Mouse (Mus musculus) heart, postnatal 0 days (tissue): ENCODE data around the gene Cyp2c54. TPM values are rescaled to one million over a fixed set of nuclear protein-coding genes. Genes with fewer than 3 reads are reported as not detected.
"Not testable (repeated sequence)": the region's sequence is repeated elsewhere in the genome, so short reads cannot be mapped to it uniquely, and the experiment has no call there.

ENCODE experiments used
- ATAC-seq: fragments of 200-750 bp; cut with Nextera tagmentation; 2 replicates; pipeline ENCODE4 v1.8.0; 2017; ENCODE audit warnings: low read depth, moderate number of reproducible peaks, moderate library complexity; ENCODE audit not compliant: insufficient read depth
- DNase-seq: peaks from one replicate; pipeline ENCODE4 v3.0.0-alpha.2; 2016; ENCODE audit warnings: low spot score
- H3K27ac ChIP-seq: fragments of 300-500 bp; sonication (generic); 2 replicates; pipeline ENCODE4 v1.5.1; 2014; ENCODE audit warnings: low read depth, mild to moderate bottlenecking
- H3K27me3 ChIP-seq: fragments of 300-500 bp; sonication (generic); 2 replicates; pipeline ENCODE4 v1.6.1; 2014; ENCODE audit warnings: low read length, mixed read lengths; ENCODE audit not compliant: control insufficient read depth, insufficient read depth
- H3K36me3 ChIP-seq: fragments of 300-500 bp; sonication (generic); replicated peaks from 2 replicates; pipeline ENCODE4 v1.6.1; 2014; ENCODE audit warnings: low read length, mixed read lengths; ENCODE audit not compliant: control insufficient read depth, insufficient read depth
- H3K4me1 ChIP-seq: fragments of 300-500 bp; sonication (generic); 2 replicates; pipeline ENCODE4 v1.6.1; 2014; ENCODE audit warnings: antibody characterized with exemption; ENCODE audit not compliant: control insufficient read depth, insufficient read depth
- H3K4me2 ChIP-seq: fragments of 300-500 bp; sonication (generic); 2 replicates; pipeline ENCODE4 v1.6.1; 2014; ENCODE audit warnings: low read depth, mild to moderate bottlenecking, low read length, moderate library complexity
- H3K4me3 ChIP-seq: fragments of 300-500 bp; sonication (generic); 2 replicates; pipeline ENCODE4 v1.5.1; 2014; ENCODE audit warnings: low read depth, low read length
- H3K9ac ChIP-seq: fragments of 300-500 bp; sonication (generic); replicated peaks from 2 replicates; pipeline ENCODE4 v1.6.1; 2014; ENCODE audit warnings: low read depth, low read length, mixed read lengths
- H3K9me3 ChIP-seq: fragments of 300-500 bp; sonication (generic); replicated peaks from 2 replicates; pipeline ENCODE4 v1.6.1; 2016; ENCODE audit warnings: low read length; ENCODE audit not compliant: control insufficient read depth
- CTCF ChIP-seq: IDR thresholded peaks from 2 replicates; pipeline ENCODE4 v1.5.1; 2016; ENCODE audit warnings: antibody characterized with exemption, control low read depth, low read depth
- EP300 ChIP-seq: IDR thresholded peaks from 2 replicates; pipeline ENCODE4 v1.6.1; 2016; ENCODE audit warnings: antibody characterized with exemption, low read depth
- WGBS: fragments of 180-500 bp; shearing (Covaris S2); extraction: QIAGEN DNeasy Blood & Tissue Kit; methylation state at CpG from one replicate; pipeline ENCODE4 v1.1.7; 2014; 5-methylcytosine and 5-hydroxymethylcytosine counted together
- polyA plus RNA-seq: library from polyadenylated mRNA; unstranded; fragments of >200 nt; fragmentation: Nextera tagmentation; extraction: Ambion mirVana; gene quantifications from 2 replicates; pipeline ENCODE4 v1.2.1, GENCODE M21; 2015
- total RNA-seq: library from RNA; depleted of rRNA; stranded (reverse); fragments of >200 nt; gene quantifications from 2 replicates; pipeline ENCODE4 v1.2.3, GENCODE M21; 2014; ENCODE audit warnings: low replicate concordance; rRNA removed

Cyp2c54 gene
- total RNA-seq (not detected in 2 replicates), polyA plus RNA-seq (not detected in 2 replicates)

DNA sequence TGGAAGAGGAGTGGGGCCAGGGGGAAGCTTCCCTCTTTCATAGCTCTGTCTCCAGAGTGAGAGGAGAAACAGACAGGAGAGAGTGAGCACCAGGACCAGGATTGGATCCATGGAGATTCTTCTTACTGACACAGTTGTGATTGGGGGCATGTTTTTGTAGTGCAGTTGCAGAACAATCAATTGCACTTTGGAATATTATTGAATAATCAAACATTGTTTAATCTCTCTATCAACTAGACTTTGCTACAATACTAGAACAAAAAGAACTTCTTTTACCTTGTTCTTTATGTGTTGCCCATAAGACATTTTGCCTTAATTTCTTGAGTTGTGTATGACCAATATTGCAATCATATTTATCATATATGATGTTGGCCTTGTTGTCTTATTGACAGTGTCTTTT is at the start of gene Cyp2c54:
Cyp2c54 (minus strand) TSS at position 127 of the 400 bp plus-strand sequence.
- no peak within 1 kb of the TSS for H3K9ac ChIP-seq
- TF ChIP-seq EP300 (no peak), CTCF (no peak)
- H3K36me3 ChIP-seq: no peaks in the 10 kb centered on the region
- H3K9me3 ChIP-seq: no peaks in the 10 kb centered on the region
- H3K4me1 ChIP-seq: no peaks in the 10 kb centered on the region
- no peak within 1 kb of the TSS for H3K4me2 ChIP-seq
- H3K4me3 ChIP-seq: no peak within 1 kb of the TSS
- ATAC-seq (no peak), DNase-seq (no peak)
- H3K27me3 ChIP-seq: no peaks in the 10 kb centered on the region
- no peak within 1 kb of the TSS for H3K27ac ChIP-seq

DNA sequence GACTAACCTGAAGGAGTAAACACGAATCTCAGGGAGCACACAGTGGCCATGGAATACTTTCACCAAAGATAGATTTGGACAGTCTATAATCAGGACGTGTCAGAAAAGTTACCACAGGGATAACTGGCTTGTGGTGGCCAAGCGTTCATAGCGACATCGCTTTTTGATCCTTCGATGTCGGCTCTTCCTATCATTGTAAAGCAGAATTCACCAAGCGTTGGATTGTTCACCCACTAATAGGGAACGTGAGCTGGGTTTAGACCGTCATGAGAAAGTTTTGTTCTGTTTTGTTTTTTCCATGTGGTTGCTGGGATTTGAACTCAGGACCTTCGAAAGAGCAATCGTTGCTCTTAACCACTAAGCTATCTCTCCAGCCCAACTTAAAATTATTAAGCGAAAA is 46.0 kb upstream of the Cyp2c54 start:
- not testable (repeated sequence) for H3K4me2 ChIP-seq, H3K9ac ChIP-seq, H3K4me3 ChIP-seq, H3K36me3 ChIP-seq, DNase-seq, H3K4me1 ChIP-seq, ATAC-seq, H3K9me3 ChIP-seq, H3K27me3 ChIP-seq, H3K27ac ChIP-seq
- 77% methylated on average over 13 of the region's 13 CpGs for WGBS

DNA sequence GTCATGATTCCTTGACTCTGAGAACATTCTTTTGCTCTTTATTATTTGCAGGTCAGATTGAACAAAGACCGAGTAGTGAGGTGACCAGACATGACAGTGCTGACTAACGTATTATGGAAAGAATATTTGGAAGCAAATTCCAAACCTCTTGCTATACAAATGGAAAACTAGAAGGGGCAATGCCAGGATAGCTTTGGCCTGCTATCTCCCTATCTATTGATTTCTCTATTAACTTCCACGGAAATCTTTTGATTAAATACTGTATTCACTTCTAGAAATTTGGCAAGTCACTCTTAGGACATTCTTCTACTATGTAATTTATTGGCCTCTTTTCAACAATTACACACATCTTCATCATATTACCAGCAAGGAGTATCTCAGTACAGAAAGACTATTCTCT is 17.5 kb upstream of the Cyp2c54 start:
- H3K4me3 ChIP-seq: no peak overlapping the region
- 57% methylated on average over 3 of the region's 3 CpGs for WGBS
- DNase-seq: no peak
- no peaks in the 10 kb centered on the region for H3K9me3 ChIP-seq
- H3K4me1 ChIP-seq: no peaks in the 10 kb centered on the region
- H3K4me2 ChIP-seq: no peak overlapping the region
- TF ChIP-seq CTCF: no peak
- no peak for TF ChIP-seq EP300
- ATAC-seq: no peak
- no peaks in the 10 kb centered on the region for H3K36me3 ChIP-seq
- no peak overlapping the region for H3K27ac ChIP-seq
- no peak overlapping the region for H3K9ac ChIP-seq
- H3K27me3 ChIP-seq: no peaks in the 10 kb centered on the region

DNA sequence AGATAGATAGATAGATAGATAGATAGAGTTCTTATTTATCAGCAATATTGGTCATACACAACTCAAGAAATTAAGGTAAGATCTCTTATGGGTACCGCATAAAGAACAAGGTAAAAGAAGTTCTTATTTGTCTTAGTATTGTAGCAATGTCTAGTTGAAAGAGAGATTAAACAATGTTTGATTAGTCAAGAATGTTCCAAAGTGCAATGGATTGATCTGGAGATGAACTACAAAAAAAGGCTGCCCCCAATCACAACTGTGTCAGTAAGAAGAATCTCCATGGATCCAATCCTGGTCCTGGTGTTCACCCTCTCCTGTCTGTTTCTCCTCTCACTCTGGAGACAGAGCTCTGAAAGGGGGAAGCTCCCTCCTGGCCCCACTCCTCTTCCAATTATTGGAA is 15.8 kb upstream of the Cyp2c54 start, which contains the start of gene Cyp2c50:
Cyp2c50 (plus strand) TSS at position 268 of the 400 bp plus-strand sequence.
- WGBS: 95% methylated on average over 1 of the region's 1 CpGs
- H3K4me1 ChIP-seq: not testable (repeated sequence)

DNA sequence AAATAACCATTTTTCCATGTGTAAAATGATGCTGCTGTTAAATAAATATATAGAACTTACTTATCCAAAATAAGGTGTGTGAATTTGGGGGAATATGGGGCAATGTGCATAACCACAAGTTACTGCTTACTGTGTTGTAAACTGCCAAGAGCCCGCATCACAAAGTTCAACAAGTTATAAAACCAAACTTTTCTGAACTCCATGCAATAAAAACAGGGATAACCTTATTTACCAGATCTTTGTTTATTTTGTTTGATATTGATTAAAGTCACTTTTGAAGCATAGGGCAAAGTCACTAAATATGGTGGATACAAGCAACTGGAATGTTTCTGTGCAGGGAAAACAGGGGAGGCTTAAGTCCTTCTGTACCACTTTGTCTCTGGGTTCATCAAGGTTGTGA is 14.8 kb upstream of the Cyp2c54 start:
- TF ChIP-seq EP300: no peak
- no peak for TF ChIP-seq CTCF
- DNase-seq (no peak), ATAC-seq (no peak)
- H3K9me3 ChIP-seq: no peaks in the 10 kb centered on the region
- H3K9ac ChIP-seq: no peak overlapping the region
- no peak overlapping the region for H3K4me3 ChIP-seq
- no peak overlapping the region for H3K4me2 ChIP-seq
- H3K36me3 ChIP-seq: no peaks in the 10 kb centered on the region
- H3K27ac ChIP-seq: no peak overlapping the region
- no peaks in the 10 kb centered on the region for H3K4me1 ChIP-seq
- 86% methylated on average over 1 of the region's 1 CpGs for WGBS
- H3K27me3 ChIP-seq: no peaks in the 10 kb centered on the region

More for the DNA sequence above, 15.8 kb upstream of the Cyp2c54 start, which contains the start of gene Cyp2c50:
- not testable (repeated sequence) for H3K9me3 ChIP-seq, H3K27ac ChIP-seq, DNase-seq, ATAC-seq, H3K9ac ChIP-seq, H3K27me3 ChIP-seq, H3K36me3 ChIP-seq, H3K4me3 ChIP-seq, H3K4me2 ChIP-seq

DNA sequence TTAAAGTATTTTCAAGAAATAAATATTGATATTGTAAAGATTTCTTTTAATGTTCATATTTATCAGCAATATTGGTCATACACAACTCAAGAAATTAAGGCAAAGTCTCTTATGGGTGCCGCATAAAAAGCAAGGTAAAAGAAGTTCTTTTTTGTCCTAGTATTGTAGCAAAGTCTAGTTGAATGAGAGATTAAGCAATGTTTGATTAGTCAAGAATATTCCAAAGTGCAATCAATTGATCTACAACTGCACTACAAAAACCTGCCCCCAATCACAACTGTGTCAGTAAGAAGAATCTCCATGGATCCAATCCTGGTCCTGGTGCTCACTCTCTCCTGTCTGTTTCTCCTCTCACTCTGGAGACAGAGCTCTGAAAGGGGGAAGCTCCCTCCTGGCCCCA is 81.5 kb downstream of the Cyp2c54 start, which contains the start of gene Cyp2c37:
Cyp2c37 (plus strand) TSS at position 285 of the 400 bp plus-strand sequence.
- not testable (repeated sequence) for H3K4me1 ChIP-seq, H3K4me3 ChIP-seq, H3K27ac ChIP-seq, H3K4me2 ChIP-seq, H3K36me3 ChIP-seq, H3K27me3 ChIP-seq, ATAC-seq, H3K9ac ChIP-seq, H3K9me3 ChIP-seq, DNase-seq
- WGBS: 95% methylated on average over 1 of the region's 1 CpGs
